Mouse (Mus musculus) CH12.LX (cell line): ENCODE measurements around the gene Slc37a3.

Experiments used
- CTCF ChIP-seq, 2 experiments: IDR thresholded peaks in 1 of 2; conservative IDR thresholded peaks in 1 of 2; 2 replicates each; pipeline ENCODE4 v1.5.1; 2011 to 2012; ENCODE audit warnings: low read depth in 2 of 2, low read length in 2 of 2, improper control_type of control experiment in 1 of 2, inconsistent platforms in 1 of 2, mild to moderate bottlenecking in 1 of 2, moderate library complexity in 1 of 2
- E2F4 ChIP-seq: IDR thresholded peaks from 2 replicates; pipeline ENCODE4 v1.6.1; 2011; ENCODE audit warnings: low read depth, low read length, improper control_type of control experiment; ENCODE audit not compliant: insufficient replicate concordance
- MAFK ChIP-seq: IDR thresholded peaks from 2 replicates; pipeline ENCODE4 v1.6.1; 2011; ENCODE audit warnings: low read length, improper control_type of control experiment; ENCODE audit not compliant: insufficient replicate concordance
- MYC ChIP-seq: IDR thresholded peaks from 2 replicates; pipeline ENCODE4 v1.6.1; 2011; ENCODE audit warnings: low read depth, mild to moderate bottlenecking, improper control_type of control experiment, low read length
- POLR2A ChIP-seq: IDR thresholded peaks from 2 replicates; pipeline ENCODE4 v1.6.1; 2011; ENCODE audit warnings: low read depth, mild to moderate bottlenecking, improper control_type of control experiment, low read length
- ZKSCAN1 ChIP-seq: IDR thresholded peaks from 2 replicates; pipeline ENCODE4 v1.6.1; 2012; ENCODE audit warnings: low read depth, inconsistent platforms, low read length, improper control_type of control experiment, borderline replicate concordance

DNA sequence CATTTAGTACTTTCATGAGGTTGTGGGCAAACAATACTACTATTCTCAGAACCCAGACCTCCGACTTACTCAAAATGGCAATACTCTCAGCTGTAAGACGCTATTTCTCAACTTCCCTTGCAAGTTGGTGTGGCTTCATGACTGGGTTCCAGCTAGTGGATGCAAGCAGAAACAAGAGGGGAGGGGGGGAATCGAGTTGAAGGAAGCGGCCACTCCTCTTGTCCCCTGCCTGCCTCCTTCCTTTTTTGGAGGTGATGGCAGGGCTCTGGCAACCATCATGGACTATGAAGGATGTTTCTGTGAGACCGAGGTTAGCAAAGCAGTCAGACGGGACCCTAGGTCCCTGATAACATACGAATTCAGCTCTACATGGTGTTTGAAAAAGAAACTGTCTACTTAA lies 87.8 kb downstream of the Slc37a3 start:
- TF ChIP-seq CTCF (conservative IDR thresholded peaks at IDR 0.05 in 1 of 2, IDR thresholded peaks at IDR 0.05 in 1 of 2; ENCODE audit: low read depth in 2 of 2, low read length in 2 of 2) (no peak), MYC (no peak), POLR2A (no peak), ZKSCAN1 (no peak), MAFK (no peak), E2F4 (no peak)
